Mouse (Mus musculus) gastrocnemius, adult 8-10 months (tissue): ENCODE data around the gene Fbxo46. TPM values are rescaled to one million over a fixed set of nuclear protein-coding genes. Genes with fewer than 3 reads are reported as not detected.
"Not testable (repeated sequence)": the region's sequence is repeated elsewhere in the genome, so short reads cannot be mapped to it uniquely, and the experiment has no call there.

Experiments
- DNase-seq, 2 experiments: peaks; one replicate each; pipeline ENCODE4 v3.0.0; 2022; ENCODE audit warnings: low spot score in 2 of 2
- total RNA-seq, 4 experiments: library from RNA; stranded (reverse); gene quantifications; 2 replicates each; pipeline ENCODE4 v1.2.4; 2022

Gene Fbxo46
- 1 to 10 TPM; 2.2 to 2.9 (median 2.3) TPM for total RNA-seq

DNA sequence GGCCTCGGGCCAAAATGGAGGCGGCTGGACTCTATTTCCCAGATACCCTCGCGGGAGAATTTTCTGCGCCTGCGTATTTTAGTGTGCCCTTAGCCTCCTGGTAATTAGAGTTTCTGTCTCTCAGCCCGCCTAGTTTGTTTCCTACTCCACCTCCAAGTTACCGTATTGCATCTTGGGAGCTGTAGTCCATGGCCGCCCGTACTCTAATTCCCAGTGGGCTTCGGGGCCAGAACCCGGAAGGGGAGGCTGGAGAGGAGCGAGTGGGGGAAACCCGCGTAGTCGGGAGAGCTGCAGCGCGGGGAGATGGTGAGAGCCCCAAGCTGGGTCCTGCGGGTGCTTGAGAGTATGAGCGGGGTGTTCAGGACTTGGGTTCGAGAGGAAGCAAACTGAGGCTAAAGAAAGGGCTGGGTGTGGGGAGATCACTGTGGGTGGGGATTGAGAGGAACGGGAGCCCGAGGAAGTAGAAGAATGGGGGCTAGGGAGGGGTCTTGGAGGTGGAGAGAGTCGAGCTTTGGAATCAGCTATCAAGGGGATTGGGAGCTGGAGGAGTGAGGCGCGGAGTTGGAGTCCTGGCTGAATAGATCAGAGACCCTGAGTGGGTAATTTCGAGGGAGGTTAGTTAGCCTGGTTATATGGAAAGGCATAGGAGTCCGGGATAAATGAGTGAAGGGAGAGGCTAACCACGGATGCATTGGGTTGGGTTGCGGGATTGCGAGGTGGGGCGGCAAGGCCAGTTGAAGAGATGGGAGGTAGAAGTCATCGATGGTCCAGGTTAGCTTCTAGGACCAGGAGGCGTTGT, at the start of gene Fbxo46:
Fbxo46 (plus strand) TSS at position 229 of the 799 bp plus-strand sequence.
- DNase-seq: peak; percentile 84 to 89

DNA sequence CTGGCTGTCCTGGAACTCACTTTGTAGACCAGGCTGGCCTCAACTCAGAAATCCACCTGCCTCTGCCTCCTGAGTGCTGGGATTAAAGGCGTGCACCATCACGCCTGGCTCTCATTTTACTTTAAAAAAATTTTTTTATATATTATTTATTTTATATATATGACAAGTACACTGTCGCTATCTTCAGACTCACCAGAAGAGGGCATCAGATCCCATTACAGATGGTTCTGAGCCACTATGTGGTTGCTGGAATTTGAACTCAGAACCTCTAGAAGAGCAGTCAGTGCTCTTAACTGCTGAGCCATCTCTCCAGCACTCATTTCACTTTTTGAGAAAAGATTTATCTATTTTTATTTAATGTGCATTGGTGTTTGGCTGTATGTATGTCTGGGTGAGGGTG, 48.6 kb upstream of the Fbxo46 start:
- DNase-seq: not testable (repeated sequence)

DNA sequence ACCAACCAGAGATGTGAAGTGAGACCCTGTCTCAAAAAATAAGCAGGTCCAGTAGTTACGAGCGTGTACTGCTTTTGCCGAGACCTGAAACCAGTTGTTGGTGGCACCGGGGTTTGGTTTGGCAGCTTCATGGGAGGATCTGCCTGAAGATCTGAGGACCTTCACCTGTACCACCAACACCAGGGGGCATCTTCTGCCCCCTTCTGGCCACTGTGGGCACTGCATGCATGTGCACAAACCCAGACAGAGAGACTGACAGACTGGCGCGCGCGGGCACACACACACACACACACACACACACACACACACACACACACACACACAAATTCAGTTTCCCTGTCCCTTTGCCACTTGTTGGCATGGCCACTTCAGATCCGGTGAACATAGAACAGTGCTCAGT, 46.2 kb upstream of the Fbxo46 start:
- no peak for DNase-seq

DNA sequence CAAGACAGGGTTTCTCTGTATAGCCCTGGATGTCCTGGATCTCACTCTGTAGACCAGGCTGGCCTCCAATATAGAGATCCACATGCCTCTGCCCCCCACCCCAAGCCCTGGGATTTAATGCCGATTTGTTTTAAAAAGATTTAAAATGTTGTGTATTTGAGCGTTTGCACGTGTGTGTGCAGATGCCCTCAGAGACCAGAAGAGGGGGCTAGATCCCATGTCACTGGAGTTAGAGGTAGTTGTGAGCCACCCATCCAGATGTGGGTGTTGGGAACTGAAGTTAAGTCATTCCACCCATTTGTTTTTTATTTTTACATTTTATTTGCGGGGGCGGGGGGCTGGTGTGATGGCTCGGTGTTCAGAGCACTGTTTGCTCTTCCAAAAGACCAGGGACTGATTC, 45.2 kb upstream of the Fbxo46 start:
- DNase-seq: no peak

DNA sequence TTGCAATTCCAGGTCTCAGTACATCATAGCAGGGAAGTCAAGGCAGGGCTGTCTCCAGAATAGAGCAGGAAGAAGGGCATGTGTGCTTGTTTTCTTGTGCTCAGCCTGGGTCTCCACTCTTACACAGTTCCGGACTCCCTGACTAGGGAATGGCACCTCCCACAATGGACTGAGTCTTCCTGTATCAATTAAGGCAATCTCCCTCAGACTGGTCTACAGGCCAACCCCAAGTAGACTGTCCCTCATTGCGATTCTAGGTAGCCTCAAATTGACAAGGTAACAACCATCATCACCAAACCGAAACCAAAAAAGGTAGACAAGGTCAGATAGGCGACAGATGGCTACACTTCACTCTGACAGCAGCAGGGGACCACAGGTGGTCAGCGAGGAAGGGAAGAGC, 44.4 kb upstream of the Fbxo46 start:
- no peak for DNase-seq

DNA sequence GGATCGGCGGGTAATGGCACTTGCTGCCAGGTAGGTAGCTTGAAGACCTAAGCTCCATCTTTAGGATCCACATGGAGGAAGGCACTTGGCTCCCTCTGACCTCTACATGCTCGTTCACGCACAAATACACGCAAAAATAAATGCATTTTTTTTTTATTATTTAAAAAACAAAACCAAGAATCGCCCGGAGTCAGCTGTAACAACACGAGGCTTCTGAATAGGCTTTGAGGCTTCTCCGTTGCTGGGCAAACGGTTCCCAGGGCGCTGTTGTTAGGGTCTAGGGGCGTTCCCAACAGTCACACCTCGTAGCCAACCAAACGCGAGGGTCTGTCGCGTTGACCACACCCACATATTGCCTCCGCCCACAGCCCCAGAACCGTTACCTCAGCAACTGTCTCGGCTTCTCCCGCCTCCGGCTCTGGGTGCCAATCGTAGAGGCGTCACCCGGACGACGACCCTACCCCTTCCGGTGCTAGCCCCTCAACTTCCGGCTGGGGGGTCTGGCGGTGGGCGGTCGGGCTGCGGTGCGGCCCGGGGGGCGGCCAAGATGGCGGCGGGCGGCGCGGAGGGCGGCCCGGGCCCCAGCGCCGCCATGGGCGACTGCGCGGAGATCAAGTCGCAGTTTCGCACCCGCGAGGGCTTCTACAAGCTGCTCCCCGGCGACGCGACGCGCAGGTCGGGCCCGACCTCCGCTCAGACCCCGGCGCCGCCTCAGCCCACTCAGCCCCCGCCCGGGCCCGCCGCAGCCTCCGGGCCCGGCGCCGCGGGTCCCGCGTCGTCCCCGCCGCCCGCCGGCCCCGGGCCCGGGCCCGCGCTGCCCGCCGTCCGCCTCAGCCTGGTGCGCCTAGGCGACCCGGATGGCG, 43.7 kb upstream of the Fbxo46 start, which contains the start of gene Dmwd:
Dmwd (plus strand) TSS at position 505 of the 863 bp plus-strand sequence.
- DNase-seq: peak; percentile 82 to 92

DNA sequence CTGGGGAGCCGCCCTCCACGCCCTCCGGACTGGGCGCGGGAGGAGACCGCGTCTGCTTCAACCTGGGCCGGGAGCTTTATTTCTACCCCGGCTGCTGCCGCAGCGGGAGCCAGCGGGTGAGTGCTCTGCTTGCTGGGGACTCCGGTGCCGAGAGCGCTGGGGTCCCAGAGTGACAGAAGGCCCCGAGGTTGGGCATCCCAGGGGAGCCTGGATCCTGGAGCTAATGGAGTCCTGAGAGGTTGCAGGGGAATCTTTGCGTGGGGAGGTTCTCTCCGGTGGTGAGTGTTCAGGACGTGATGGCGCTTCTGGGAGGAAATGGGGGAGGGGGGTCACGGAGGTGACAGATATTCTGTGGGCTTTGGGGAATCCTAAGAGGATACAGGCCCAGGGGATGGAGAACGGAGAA, 43.1 kb upstream of the Fbxo46 start:
- DNase-seq: no peak

DNA sequence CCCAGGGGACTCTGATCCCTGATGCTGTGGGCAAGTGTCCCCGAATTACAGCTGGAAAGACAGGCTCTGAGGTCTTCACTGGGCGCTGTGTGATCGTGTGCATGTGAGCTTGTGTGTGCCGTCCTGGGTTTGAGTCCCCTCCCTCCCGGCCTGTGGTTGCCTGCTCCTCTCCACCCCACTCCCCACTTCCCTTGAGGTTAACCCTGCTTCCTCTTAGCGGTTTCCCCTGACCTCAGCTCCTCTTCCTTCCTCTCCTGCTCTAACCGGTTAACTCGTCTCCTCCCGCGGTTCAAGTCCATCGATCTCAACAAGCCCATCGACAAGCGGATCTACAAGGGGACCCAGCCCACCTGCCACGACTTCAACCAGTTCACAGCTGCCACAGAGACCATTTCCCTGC, 41.9 kb upstream of the Fbxo46 start:
- DNase-seq: no peak

DNA sequence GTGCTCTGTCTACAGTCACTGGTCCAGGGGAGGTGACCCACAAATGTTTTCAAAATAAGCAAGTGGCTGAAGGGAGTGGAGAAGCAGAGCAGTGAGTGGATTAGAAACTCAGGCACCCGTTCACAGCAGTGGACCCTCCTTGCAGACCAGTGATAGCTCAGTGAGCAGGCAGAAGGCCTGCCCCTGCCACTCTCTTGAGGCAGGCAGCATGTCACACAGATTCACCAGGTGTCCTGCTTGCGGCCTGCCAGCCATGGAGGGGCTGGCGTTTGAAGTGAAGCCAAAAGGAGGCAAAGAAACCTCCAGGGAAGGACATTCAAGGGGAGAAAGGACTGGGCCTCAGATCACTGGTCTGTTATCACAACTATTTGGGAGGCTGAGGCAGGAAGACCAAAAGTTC, 40.9 kb upstream of the Fbxo46 start:
- no peak for DNase-seq

DNA sequence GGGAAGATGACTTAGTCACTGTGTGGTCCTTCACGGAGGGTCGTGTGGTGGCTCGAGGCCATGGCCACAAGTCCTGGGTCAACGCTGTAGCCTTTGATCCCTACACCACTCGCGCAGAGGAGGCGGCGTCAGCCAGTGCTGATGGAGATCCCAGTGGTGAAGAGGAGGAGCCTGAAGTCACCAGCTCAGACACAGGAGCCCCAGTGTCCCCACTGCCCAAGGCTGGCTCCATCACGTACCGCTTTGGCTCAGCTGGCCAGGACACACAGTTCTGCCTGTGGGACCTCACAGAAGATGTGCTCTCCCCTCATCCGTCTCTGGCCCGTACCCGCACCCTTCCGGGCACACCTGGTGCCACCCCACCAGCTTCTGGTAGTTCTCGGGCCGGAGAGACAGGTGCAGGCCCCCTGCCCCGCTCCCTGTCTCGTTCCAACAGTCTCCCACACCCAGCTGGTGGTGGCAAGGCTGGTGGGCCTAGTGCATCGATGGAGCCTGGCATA, 39.2 kb upstream of the Fbxo46 start:
- no peak for DNase-seq

DNA sequence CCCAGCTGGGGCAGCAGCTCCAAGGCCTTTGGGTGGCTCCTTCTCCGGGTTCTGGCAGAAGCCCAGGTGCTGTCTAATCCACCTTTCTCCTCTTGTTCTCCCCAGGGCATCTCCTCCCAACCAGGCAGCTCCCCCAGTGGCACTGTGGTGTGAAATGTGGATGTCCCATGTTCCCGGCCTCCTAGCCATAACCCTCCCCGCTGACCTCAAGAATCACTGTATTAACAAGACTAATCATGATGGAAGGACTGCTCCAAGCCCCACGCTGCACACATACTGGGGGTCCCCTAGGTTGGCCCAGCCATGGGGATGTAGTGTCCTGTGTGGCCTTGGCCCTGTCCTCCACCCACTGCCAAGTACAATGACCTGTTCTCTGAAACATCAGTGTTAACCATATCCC, 37.5 kb upstream of the Fbxo46 start:
- DNase-seq: no peak

DNA sequence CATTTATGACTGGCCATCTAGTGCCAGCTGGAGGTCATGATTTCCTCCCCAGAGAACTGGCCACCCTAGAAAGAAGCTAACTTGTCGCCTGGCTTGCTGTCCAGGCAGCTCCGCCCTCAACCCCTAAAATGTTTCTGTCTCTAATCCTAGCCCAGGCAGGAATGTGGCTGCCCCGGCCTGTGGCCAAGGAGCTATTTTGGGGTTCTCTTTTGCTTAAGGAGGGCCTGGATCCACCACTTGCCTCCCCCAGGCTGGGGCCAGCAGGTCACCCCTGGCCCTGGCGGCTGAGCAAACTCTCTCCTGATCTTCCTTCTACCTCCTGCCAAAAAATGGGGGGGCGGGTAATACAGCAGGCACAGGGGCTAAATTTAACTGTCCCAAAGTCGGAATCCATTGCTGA, 36.6 kb upstream of the Fbxo46 start:
- DNase-seq: peak; percentile 86 to 93

DNA sequence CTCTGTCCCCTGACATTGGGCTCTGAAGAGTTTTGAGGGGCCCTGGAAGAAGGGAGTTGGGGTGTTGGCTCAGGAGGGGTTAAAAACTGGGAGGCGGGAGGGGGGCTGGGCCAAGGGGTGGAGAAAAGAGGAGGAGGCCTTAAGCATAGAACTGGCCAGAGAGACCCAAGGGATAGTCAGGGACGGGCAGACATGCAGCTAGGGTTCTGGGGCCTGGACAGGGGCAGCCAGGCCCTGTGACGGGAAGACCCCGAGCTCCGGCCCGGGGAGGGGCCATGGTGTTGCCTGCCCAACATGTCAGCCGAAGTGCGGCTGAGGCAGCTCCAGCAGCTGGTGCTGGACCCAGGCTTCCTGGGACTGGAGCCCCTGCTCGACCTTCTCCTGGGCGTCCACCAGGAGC, 36.0 kb upstream of the Fbxo46 start, which contains the start of gene Dmpk:
Dmpk (plus strand) TSS at position 149 of the 400 bp plus-strand sequence.
- DNase-seq: peak; percentile 39 to 54

DNA sequence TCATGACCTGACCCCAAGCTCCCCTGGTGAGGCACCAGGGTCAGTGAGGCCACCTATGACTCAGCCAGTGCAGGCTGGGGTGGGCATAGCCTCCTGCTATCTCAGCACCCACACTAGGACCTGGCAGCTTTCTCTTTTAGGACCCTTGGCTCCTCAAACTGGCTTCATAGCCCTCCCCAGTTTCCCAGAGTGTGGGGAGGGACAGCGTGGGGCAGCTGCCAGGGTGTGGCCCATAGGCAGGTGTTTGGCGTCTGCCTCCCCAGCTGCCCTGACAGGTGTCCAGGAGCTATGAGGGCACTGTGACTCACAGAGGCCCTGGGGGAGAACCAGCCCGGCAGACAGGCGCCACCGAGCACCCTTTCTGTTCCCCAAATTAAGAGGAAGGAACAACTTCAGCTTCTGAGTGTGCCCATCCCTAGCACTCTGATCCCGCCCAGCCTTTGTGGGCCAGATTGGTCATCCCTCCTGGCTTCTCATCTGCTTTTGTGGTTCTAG, 35.3 kb upstream of the Fbxo46 start:
- peak; percentile 69 to 81 for DNase-seq

DNA sequence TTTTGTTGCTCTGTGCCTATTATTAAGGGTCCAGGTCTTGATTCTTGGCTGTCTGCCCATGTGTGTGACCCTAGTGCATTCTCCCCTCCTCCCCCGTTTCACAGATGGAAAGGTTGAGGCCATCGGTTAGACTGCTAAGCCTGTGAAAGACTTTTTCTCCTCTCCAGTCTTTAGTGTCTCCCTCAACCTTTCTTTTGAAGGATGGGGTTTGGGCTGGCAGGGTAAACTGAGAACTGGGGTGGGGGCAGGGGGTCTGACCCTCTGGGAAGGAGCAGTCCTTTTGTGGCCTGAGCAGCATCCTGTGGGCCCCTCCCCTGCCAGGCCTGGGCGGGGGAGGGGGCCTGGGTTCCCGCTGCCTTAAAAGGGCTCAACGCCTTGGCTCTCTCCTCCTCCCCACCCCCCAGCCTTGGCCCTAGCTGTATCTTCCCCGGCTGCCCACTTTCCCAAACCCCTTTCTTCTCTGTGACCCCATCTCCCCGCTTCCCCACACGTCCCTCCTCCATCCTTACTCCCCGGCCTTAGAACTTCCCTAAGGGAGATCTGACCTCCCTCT, 34.7 kb upstream of the Fbxo46 start:
- DNase-seq: no peak

DNA sequence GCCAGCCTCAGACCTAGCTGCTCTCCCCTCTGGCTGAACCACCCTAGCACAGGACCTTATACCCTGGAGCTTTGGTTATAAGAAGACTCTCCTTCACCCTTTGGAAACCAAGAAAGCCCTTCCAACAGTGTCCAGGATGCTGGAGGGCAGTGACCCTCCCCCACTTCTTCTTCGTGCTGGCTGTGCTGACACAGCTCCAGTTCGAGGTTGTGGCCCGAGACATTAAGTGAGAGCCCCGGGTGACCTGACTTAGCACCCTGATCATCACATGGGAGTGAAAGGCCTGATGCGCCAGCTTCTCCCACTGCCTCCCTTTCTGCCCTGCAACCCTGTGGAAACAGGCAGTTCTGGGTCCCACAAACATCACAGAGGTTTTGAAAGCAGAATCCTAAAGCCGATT, 34.2 kb upstream of the Fbxo46 start:
- DNase-seq: no peak

DNA sequence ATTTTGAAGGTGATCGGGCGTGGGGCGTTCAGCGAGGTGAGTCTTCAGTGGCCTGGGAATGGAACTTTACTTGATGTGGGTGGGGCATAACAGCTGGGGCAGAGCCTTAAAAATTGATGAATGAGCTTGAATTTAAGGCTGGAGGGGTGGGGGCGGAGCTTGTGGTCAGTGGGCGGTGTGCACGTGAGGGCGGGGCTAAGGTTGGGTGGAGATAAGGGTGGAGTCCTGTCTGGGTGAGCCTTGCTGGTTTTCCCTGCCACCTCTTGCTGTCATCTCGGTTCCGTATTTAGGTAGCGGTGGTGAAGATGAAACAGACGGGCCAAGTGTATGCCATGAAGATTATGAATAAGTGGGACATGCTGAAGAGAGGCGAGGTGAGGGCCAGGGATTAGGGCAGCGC, 33.6 kb upstream of the Fbxo46 start:
- no peak for DNase-seq

DNA sequence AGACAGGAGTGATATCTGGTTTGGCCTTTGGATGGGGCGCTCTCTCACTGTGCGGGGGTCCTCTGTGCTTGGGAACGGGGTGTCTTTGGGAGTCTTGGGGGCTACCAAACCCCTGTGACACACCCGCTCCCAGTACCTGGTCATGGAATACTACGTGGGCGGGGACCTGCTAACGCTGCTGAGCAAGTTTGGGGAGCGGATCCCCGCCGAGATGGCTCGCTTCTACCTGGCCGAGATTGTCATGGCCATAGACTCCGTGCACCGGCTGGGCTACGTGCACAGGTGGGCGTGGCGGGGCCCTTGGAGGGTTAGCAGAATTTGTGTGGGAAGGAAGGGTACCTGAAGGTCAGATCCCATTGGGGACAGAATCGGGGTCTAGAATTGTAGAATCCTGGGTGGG, 32.9 kb upstream of the Fbxo46 start:
- DNase-seq: no peak

DNA sequence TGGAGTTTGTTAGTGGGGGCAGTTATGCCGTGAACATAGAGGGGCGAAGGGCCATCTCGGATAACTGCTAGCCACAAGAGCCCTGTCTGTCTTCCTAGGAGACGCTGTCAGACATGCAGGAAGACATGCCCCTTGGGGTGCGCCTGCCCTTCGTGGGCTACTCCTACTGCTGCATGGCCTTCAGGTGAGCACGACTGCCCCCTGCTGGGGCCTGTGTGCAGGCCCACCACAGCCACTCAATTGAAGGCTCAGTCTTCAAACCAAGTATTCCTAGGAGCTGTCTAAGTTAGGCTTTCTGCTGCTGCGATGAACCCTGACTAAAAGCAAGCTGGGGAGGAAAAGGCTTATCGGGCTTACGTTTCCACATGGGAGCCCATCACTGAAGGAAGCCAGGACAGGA, 30.8 kb upstream of the Fbxo46 start:
- DNase-seq: peak; percentile 50 to 71

DNA sequence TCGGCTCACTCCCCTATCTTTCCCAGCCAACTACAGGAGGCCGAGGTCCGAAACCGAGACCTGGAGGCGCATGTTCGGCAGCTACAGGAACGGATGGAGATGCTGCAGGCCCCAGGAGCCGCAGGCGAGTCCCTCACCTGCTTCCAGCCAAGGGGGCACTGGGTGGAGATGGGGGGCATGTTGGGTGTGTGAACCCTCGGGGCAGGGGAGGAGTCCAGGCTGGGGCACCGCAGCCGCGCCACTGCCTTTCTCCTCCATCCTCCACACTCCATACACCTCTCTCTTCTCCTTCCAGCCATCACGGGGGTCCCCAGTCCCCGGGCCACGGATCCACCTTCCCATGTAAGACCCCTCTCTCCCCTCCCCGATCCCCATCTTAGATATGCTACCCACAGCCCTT, 27.7 kb upstream of the Fbxo46 start:
- no peak for DNase-seq

DNA sequence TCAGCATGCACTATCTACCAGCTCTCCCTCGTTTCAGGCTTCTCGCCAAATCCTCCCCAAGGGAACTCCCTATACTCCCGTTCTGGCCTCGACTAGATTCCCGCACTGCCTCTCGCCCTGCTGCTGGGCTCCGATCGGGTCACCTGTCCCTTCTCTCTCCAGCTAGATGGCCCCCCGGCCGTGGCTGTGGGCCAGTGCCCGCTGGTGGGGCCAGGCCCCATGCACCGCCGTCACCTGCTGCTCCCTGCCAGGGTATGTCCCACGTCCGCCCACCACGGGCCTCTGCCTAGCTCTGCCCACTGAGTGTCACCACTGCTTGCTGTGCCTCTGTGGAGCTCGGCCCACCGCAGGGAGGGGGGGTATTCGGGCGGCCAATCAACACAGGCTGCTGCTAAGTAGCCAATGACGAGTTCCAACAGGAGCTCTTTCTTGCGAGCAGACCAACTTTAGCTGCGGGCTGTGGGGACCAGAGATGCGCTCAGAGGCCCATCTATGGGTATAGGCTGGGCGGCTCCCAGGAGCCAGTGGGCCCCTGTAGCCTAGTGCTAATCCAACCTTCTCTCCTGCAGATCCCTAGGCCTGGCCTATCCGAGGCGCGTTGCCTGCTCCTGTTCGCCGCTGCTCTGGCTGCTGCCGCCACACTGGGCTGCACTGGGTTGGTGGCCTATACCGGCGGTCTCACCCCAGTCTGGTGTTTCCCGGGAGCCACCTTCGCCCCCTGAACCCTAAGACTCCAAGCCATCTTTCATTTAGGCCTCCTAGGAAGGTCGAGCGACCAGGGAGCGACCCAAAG, 27.1 kb upstream of the Fbxo46 start:
- no peak for DNase-seq
